Mouse (Mus musculus) ES-Bruce4 (cell line): Measurements from ENCODE around the gene Kif6.

Experiments used
- CTCF ChIP-seq: IDR thresholded peaks from one replicate; pipeline ENCODE4 v1.8.1; 2011; ENCODE audit warnings: low read depth, low read length
- POLR2A ChIP-seq: IDR thresholded peaks from one replicate; pipeline ENCODE4 v1.8.1; 2011; ENCODE audit warnings: low read length; ENCODE audit not compliant: insufficient read depth

DNA sequence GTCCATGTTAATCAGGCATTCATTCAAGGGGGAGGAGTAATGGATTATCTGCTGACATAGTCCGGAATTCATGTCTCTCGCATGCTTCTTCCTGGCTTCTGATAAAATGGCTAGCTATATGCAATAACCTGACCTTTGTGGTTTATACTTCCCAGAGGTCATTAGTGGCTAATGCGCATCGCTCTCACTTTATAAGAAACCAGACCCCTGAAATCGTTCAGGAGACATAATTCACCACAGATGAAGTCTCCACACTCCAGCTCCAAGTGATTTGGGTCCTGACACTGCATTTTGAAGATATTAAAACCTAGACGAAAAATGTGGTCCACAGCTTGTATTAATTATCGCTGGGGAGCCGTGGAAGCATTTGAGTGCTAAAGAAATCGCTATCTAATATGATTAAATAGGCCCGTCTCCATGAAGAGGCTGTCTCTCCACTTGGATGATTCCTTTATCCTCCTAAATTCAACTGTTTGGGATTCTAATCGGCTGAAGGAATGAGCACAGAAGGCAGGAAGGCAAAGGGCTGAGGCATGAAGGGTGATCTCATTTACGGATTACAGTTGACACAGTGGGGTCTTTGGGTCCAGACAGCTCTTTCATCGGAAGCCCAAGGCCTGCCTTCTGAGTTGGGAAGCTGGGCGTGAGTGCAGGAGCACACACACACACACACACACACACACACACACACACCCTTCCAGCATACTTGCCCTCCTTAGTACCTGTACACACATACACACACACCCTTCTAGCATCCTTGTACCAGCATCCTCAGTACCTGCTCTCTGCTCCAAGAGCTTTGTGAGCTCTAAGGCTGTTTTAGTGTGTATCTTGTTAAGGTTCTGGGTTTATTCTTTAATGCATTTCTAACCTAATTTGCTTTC lies 128.9 kb downstream of the Kif6 start:
- no peak for TF ChIP-seq CTCF
- TF ChIP-seq POLR2A: no peak
